Mouse (Mus musculus) bone marrow, adult 2 months (tissue): ENCODE data around the gene Glt28d2.

Experiments used
- CTCF ChIP-seq: fragments of 200-500 bp; IDR thresholded peaks from 2 replicates; pipeline ENCODE4 v1.5.1; 2011; ENCODE audit warnings: low read length, control low read depth; ENCODE audit not compliant: control insufficient read depth, insufficient read depth
- POLR2A ChIP-seq: fragments of 200-500 bp; IDR thresholded peaks from 2 replicates; pipeline ENCODE4 v1.6.1; 2011; ENCODE audit warnings: low read depth, mild to moderate bottlenecking, control low read depth, low read length, borderline replicate concordance; ENCODE audit not compliant: control insufficient read depth

DNA sequence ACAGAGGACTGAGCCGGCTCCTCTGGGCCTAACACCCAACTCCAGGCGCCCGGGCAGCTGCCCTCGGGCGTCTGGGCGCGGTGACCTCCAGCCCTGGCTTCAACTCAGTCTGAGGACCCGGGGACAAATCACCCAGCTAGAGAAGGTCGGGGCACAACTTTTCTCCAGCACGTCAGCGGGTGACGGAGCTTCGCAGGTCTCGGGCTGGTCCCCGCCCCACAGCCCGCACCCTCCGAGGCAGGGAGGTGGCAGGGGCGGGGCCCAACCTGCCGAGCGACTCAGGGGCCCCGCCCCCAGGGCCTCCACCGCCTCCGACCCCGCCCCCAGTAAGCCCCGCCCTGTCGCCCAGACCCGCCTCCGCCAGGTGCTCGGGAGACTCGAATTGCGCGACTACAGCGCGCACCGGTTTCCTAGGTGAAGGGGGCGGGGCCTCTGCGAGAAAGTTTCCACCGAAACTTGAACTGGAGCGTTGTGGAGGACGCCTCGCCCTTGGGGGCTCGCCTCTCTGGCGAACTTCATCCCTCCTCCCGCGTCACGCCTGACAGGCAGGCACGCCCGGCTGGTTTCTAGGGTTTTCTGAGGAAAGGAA, at the start of gene Glt28d2, which contains the start of gene Gm37240:
- no peak for TF ChIP-seq CTCF
- TF ChIP-seq POLR2A: no peak
